Mouse (Mus musculus): ENCODE results near the gene Bloc1s2.

- no peak for TF ChIP-seq CTCF (IDR thresholded peaks at IDR 0.05; ENCODE audit: extremely low read depth, insufficient read depth, low read length)
- TF ChIP-seq POLR2A (IDR thresholded peaks at IDR 0.05; ENCODE audit: extremely low read depth, insufficient read depth, low read length), result peak; percentile 75
These were observed 39.2 kb downstream of the Bloc1s2 start, which contains the start of gene Chuk for GRCm38 (mm10) chr19:44106831-44107660.
